Mouse (Mus musculus): ENCODE measurements around the gene Mta3.

DNA sequence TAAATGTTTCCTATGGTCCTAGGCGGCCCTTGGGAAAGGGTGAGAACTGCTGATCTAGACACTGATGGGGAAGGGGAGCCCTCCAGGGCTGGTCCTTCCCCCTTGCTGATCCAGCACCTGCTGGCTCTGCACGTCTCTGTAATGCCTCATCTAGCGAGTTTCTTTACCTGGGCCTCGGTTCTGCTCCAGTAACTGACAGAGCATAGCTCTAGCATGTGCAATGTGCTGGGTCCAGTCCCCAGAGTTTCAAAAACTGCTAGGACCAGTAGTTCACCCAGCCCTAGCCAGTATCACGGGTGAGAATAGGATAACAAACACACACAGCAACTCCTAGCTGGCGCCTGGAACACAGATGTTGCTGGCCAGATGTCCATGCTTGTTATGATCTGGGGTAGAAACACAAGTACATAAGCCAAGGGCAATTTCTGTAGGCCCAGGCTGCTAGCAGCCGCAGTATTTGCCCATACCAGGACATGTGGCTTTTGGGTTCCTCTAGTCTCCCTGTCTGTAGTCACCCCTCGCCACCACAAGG, 131.8 kb downstream of the Mta3 start:
- no peak for TF ChIP-seq POLR2A (IDR thresholded peaks at IDR 0.05; ENCODE audit: insufficient read depth, low read depth, low read length)
- no peak for TF ChIP-seq CTCF (IDR thresholded peaks at IDR 0.05; ENCODE audit: insufficient read depth, low read depth, low read length)
